Mouse (Mus musculus) inflammation-experienced regulatory T-cells, adult 16 weeks (primary cell): Measurements from ENCODE around the gene Olfr1130. TPM values are rescaled to one million over a fixed set of nuclear protein-coding genes. Genes with fewer than 3 reads are reported as not detected.

ENCODE experiments used
- polyA plus RNA-seq: library from polyadenylated mRNA; unstranded; fragments of 100-300 nt; shearing (Covaris generic); gene quantifications from one replicate; pipeline ENCODE4 v1.2.1, GENCODE M21; 2017

Olfr1130 gene
- polyA plus RNA-seq, result not detected

GRCm38 (mm10) chr2:87605912-87606311, at the start of gene Olfr1130:
Gene Olfr1130 (plus strand): TSS chr2:87606212.

GRCm38 (mm10) chr2:87573602-87574001, 32.4 kb upstream of the Olfr1130 start, which contains the start of gene Olfr1129:
Gene Olfr1129 (plus strand): TSS chr2:87573902.

DNA sequence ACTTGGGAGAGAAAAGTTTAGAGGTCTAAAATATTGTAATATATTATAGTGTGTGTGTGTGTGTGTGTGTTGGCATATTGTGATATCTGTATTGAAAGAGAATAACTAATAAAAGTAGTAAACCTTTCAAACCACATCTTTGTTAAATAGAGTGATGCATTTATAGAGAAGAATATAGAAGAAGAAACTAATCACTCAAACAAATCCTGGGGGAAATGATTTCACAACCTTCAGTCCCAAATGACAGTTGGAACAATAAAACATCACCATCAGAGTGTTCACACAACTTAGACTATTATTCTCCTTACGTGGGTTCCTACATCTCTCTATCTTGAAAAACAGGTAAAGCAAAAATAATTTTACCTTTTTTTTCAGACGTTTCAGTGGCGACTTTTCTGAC, 20.8 kb downstream of the Olfr1130 start, which contains the start of gene Olfr1131:
Olfr1131 (plus strand) TSS at position 301 of the 400 bp plus-strand sequence.

GRCm38 (mm10) chr2:87637435-87637834, 31.4 kb downstream of the Olfr1130 start, which contains the start of gene Olfr1132:
Gene Olfr1132 (minus strand): TSS chr2:87637535.

DNA sequence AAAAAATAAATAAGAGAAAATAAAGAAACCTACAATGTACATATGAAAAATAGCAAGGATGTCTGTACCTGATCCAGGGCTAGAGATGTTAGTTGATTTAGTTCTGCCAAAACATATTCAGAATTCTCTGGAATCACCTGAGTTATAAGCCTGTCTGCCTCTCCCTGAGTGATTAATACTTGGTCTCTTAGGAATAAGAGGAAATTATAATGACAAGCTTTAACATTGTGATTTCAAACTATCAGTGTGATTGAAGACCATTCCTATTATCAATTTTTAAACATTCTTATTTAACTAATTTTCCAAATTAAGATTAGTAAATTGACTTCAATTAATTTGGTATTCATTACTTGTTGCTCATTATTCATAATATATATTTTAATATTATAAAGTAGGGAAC, 41.3 kb downstream of the Olfr1130 start, which contains the start of gene Olfr1133:
Olfr1133 (minus strand) TSS at position 101 of the 400 bp plus-strand sequence.

GRCm38 (mm10) chr2:87658360-87658759, 52.3 kb downstream of the Olfr1130 start, which contains the start of gene Olfr1134:
Gene Olfr1134 (minus strand): TSS chr2:87658460.

Other genes with a start within 250 kb of the Olfr1130 start
- not detected for gene Olfr1121, start 236.3 kb upstream of the Olfr1130 start, polyA plus RNA-seq
- gene Olfr1122, start 220.4 kb upstream of the Olfr1130 start, polyA plus RNA-seq, result not detected
- not detected for gene Olfr1123, start 189.6 kb upstream of the Olfr1130 start, polyA plus RNA-seq
- not detected for gene Olfr1124, start 175.9 kb upstream of the Olfr1130 start, polyA plus RNA-seq
- not detected for gene Olfr1126, start 152.2 kb upstream of the Olfr1130 start, polyA plus RNA-seq
- gene Pramel7, start 109.1 kb upstream of the Olfr1130 start, polyA plus RNA-seq, result not detected
- gene Pramel6, start 99.6 kb upstream of the Olfr1130 start, polyA plus RNA-seq, result not detected
- not detected for gene Olfr153, start 74.4 kb upstream of the Olfr1130 start, polyA plus RNA-seq
- not detected for gene Olfr1128, start 60.7 kb upstream of the Olfr1130 start, polyA plus RNA-seq
- not detected for gene Olfr1129, start 32.3 kb upstream of the Olfr1130 start, polyA plus RNA-seq
- gene Olfr1131, start 20.9 kb downstream of the Olfr1130 start, polyA plus RNA-seq, result not detected
- gene Olfr1132, start 31.3 kb downstream of the Olfr1130 start, polyA plus RNA-seq, result not detected
- not detected for gene Olfr1133, start 41.2 kb downstream of the Olfr1130 start, polyA plus RNA-seq
- not detected for gene Olfr1134, start 52.2 kb downstream of the Olfr1130 start, polyA plus RNA-seq
- not detected for gene Olfr1135, start 67.5 kb downstream of the Olfr1130 start, polyA plus RNA-seq
- gene Olfr1136, start 87.7 kb downstream of the Olfr1130 start, polyA plus RNA-seq, result not detected
- not detected for gene Olfr1137, start 107.0 kb downstream of the Olfr1130 start, polyA plus RNA-seq
- gene Olfr1138, start 133.8 kb downstream of the Olfr1130 start, polyA plus RNA-seq, result not detected
- not detected for gene Olfr1140, start 137.5 kb downstream of the Olfr1130 start, polyA plus RNA-seq
- gene Olfr1141, start 147.8 kb downstream of the Olfr1130 start, polyA plus RNA-seq, result not detected
- not detected for gene Olfr152, start 173.3 kb downstream of the Olfr1130 start, polyA plus RNA-seq
- gene Olfr1143, start 194.4 kb downstream of the Olfr1130 start, polyA plus RNA-seq, result not detected
- gene Olfr1145, start 203.6 kb downstream of the Olfr1130 start, polyA plus RNA-seq, result not detected
- gene Olfr1148, start 224.3 kb downstream of the Olfr1130 start, polyA plus RNA-seq, result not detected
- gene Olfr1150-ps1, start 237.8 kb downstream of the Olfr1130 start, polyA plus RNA-seq, result not detected
- not detected for gene Olfr1151, start 249.7 kb downstream of the Olfr1130 start, polyA plus RNA-seq